In genomic region chr4:154694361-154694760, GRCm38 (mm10) we compare ENCODE assay signal across 31 mouse cellular contexts. TPM values are rescaled to one million over a fixed set of nuclear protein-coding genes. Genes with fewer than 3 reads are reported as not detected.
"Had no signal": no experiment of that assay in that cellular context is flagged by ENCODE, and none has a peak within 500 bp of the region (broad histone marks: within the 10 kb centered on the region; RNA-seq: fewer than 3 reads in every experiment).

No protein-coding gene starts in this region.

- H3K27ac ChIP-seq: kidney, postnatal 0 days; layer of hippocampus, adult 2 months; liver, embryonic 13.5 days; midbrain, embryonic 12.5 days; midbrain, embryonic 15.5 days; neural tube, embryonic 13.5 days; stomach, embryonic 15.5 days had no signal

- H3K27me3 ChIP-seq: liver, embryonic 13.5 days; midbrain, embryonic 15.5 days; stomach, embryonic 15.5 days had no signal

- H3K4me1 ChIP-seq: neural tube, embryonic 13.5 days; stomach, embryonic 15.5 days had no signal

- H3K36me3 ChIP-seq: liver, embryonic 13.5 days; midbrain, embryonic 12.5 days; midbrain, embryonic 15.5 days; neural tube, embryonic 13.5 days; stomach, embryonic 15.5 days had no signal

- H3K9ac ChIP-seq: liver, embryonic 13.5 days; lung, embryonic 14.5 days; midbrain, embryonic 12.5 days; midbrain, embryonic 15.5 days; neural tube, embryonic 13.5 days; stomach, embryonic 15.5 days had no signal

- ATAC-seq: intestine, embryonic 16.5 days; midbrain, embryonic 15.5 days had no signal

- H3K4me2 ChIP-seq: liver, embryonic 13.5 days; lung, embryonic 14.5 days; midbrain, embryonic 12.5 days; midbrain, embryonic 15.5 days; neural tube, embryonic 13.5 days; stomach, embryonic 15.5 days had no signal

- H3K9me3 ChIP-seq: liver, embryonic 13.5 days; midbrain, embryonic 12.5 days; midbrain, embryonic 15.5 days; neural tube, embryonic 13.5 days; stomach, embryonic 15.5 days had no signal

- DNase-seq: kidney, adult 18-20 months; kidney, adult 9 months; kidney, postnatal 25 days; layer of hippocampus, adult 9-11 months; liver, embryonic 13.5 days; lung, embryonic 14.5 days; lung, postnatal 10 days; lung, postnatal 36 days; right cerebral cortex, postnatal 25 days; spleen, adult 18-20 months; thymus, postnatal 36 days had no signal

- H3K4me3 ChIP-seq: layer of hippocampus, adult 2 months; liver, embryonic 13.5 days; midbrain, embryonic 12.5 days; midbrain, embryonic 15.5 days; myocyte; neural tube, embryonic 13.5 days; stomach, embryonic 15.5 days had no signal

RNA-seq across cellular contexts. Expression of gene Actrt2, which starts 26.7 kb away (rescaled TPM):
- total RNA-seq: layer of hippocampus, adult 2 months; layer of hippocampus, postnatal 25 days; left cerebral cortex, adult 18-20 months; left cerebral cortex, postnatal 25 days; liver, adult 2 months; megakaryocyte progenitor cell, adult 5-6 weeks; megakaryocyte-erythroid progenitor cell, adult 5-6 weeks; monocyte, adult 5-6 weeks; neutrophil, adult 5-6 weeks had no signal
- polyA plus RNA-seq: intestine, embryonic 16.5 days; kidney, postnatal 0 days; large intestine, adult 2 months; limb, embryonic 14.5 days; liver, adult 2 months; liver, embryonic 13.5 days; liver, embryonic 16.5 days; lung, embryonic 14.5 days; midbrain, embryonic 12.5 days; midbrain, embryonic 15.5 days; myocyte; neural tube, embryonic 13.5 days; stomach, embryonic 15.5 days; urinary bladder, adult 2 months had no signal

RNA-seq across cellular contexts. Expression of gene Prdm16, which starts 57.7 kb away (rescaled TPM):
- polyA plus RNA-seq: myocyte had no signal
